Mouse (Mus musculus): ENCODE data around the gene Lad1.

- no peak for TF ChIP-seq CTCF (conservative IDR thresholded peaks at IDR 0.05; ENCODE audit: low read length)
- TF ChIP-seq NANOG (IDR thresholded peaks at IDR 0.05; ENCODE audit: borderline replicate concordance, low read length): no peak
- TF ChIP-seq POU5F1 (IDR thresholded peaks at IDR 0.05; ENCODE audit: borderline replicate concordance, low read length): no peak
Observed at GRCm38 (mm10) chr1:135864830-135865229, 46.4 kb downstream of the Lad1 start.
